Mouse (Mus musculus): ENCODE measurements around the gene Capzb. TPM values are rescaled to one million over a fixed set of nuclear protein-coding genes. Genes with fewer than 3 reads are reported as not detected.

The Capzb gene
- polyA plus RNA-seq, 1 experiment from 2014 or later: 250 TPM

GRCm38 (mm10) chr4:139175061-139175971 is 17.4 kb upstream of the Capzb start:
- Histone ChIP-seq H3K4me1 (ENCODE audit: control insufficient read depth, insufficient read depth, low read length) (no peaks in the 10 kb centered on the region), H3K27me3 (ENCODE audit: control insufficient read depth, insufficient read depth, low read length) (no peaks in the 10 kb centered on the region), H3K9me3 (ENCODE audit: control insufficient read depth, low read length) (no peaks in the 10 kb centered on the region), H3K27ac (replicated peaks; ENCODE audit: low read depth, low read length) (no peak overlapping the region), H3K4me2 (ENCODE audit: low read length) (no peak overlapping the region), H3K36me3 (ENCODE audit: control insufficient read depth, insufficient read depth, low read length) (no peaks in the 10 kb centered on the region), H3K9ac (replicated peaks; ENCODE audit: low read length) (no peak overlapping the region), H3K4me3 (replicated peaks; ENCODE audit: low read depth, low read length) (no peak overlapping the region)
- DNase-seq (peak; percentile 26), ATAC-seq (ENCODE audit: low FRiP score, low TSS enrichment) (no peak)
- WGBS: 64% methylated on average over 20 of the region's 20 CpGs

- H3K4me2 ChIP-seq (ENCODE audit: low read length): no peak overlapping the region
- ATAC-seq (ENCODE audit: low FRiP score, low TSS enrichment) (no peak), DNase-seq (no peak)
- 77% methylated on average over 6 of the region's 6 CpGs for WGBS
- no peaks in the 10 kb centered on the region for H3K27me3 ChIP-seq (ENCODE audit: control insufficient read depth, insufficient read depth, low read length)
- no peak overlapping the region for H3K4me3 ChIP-seq (replicated peaks; ENCODE audit: low read depth, low read length)
- no peaks in the 10 kb centered on the region for H3K36me3 ChIP-seq (ENCODE audit: control insufficient read depth, insufficient read depth, low read length)
- H3K9me3 ChIP-seq (ENCODE audit: control insufficient read depth, low read length): no peaks in the 10 kb centered on the region
- no peak overlapping the region for H3K9ac ChIP-seq (replicated peaks; ENCODE audit: low read length)
- no peaks in the 10 kb centered on the region for H3K4me1 ChIP-seq (ENCODE audit: control insufficient read depth, insufficient read depth, low read length)
- no peak overlapping the region for H3K27ac ChIP-seq (replicated peaks; ENCODE audit: low read depth, low read length)
These were observed 16.7 kb upstream of the Capzb start for GRCm38 (mm10) chr4:139176023-139176422.

- DNase-seq: no peak
- no peaks in the 10 kb centered on the region for H3K36me3 ChIP-seq (ENCODE audit: control insufficient read depth, insufficient read depth, low read length)
- H3K4me3 ChIP-seq (replicated peaks; ENCODE audit: low read depth, low read length): no peak overlapping the region
- no peaks in the 10 kb centered on the region for H3K27me3 ChIP-seq (ENCODE audit: control insufficient read depth, insufficient read depth, low read length)
- WGBS: 91% methylated on average over 3 of the region's 3 CpGs
- no peak overlapping the region for H3K4me2 ChIP-seq (ENCODE audit: low read length)
- H3K27ac ChIP-seq (replicated peaks; ENCODE audit: low read depth, low read length): no peak overlapping the region
- H3K9ac ChIP-seq (replicated peaks; ENCODE audit: low read length): no peak overlapping the region
- H3K9me3 ChIP-seq (ENCODE audit: control insufficient read depth, low read length): no peaks in the 10 kb centered on the region
- no peak for ATAC-seq (ENCODE audit: low FRiP score, low TSS enrichment)
- no peaks in the 10 kb centered on the region for H3K4me1 ChIP-seq (ENCODE audit: control insufficient read depth, insufficient read depth, low read length)
These were observed 14.8 kb upstream of the Capzb start for GRCm38 (mm10) chr4:139177921-139178320.

- Histone ChIP-seq H3K4me1 (ENCODE audit: control insufficient read depth, insufficient read depth, low read length) (no peaks in the 10 kb centered on the region), H3K27ac (replicated peaks; ENCODE audit: low read depth, low read length) (no peak overlapping the region), H3K36me3 (ENCODE audit: control insufficient read depth, insufficient read depth, low read length) (no peaks in the 10 kb centered on the region), H3K9me3 (ENCODE audit: control insufficient read depth, low read length) (no peaks in the 10 kb centered on the region), H3K9ac (replicated peaks; ENCODE audit: low read length) (no peak overlapping the region), H3K4me2 (ENCODE audit: low read length) (no peak overlapping the region), H3K27me3 (ENCODE audit: control insufficient read depth, insufficient read depth, low read length) (no peaks in the 10 kb centered on the region), H3K4me3 (replicated peaks; ENCODE audit: low read depth, low read length) (no peak overlapping the region)
- no peak for ATAC-seq (ENCODE audit: low FRiP score, low TSS enrichment)
- WGBS: 99% methylated on average over 11 of the region's 11 CpGs
- DNase-seq: no peak
These were observed 14.3 kb upstream of the Capzb start for GRCm38 (mm10) chr4:139178377-139178776.

GRCm38 (mm10) chr4:139179218-139179617 is 13.5 kb upstream of the Capzb start:
- H3K4me2 ChIP-seq (ENCODE audit: low read length): no peak overlapping the region
- H3K4me3 ChIP-seq (replicated peaks; ENCODE audit: low read depth, low read length): no peak overlapping the region
- WGBS: 64% methylated on average over 2 of the region's 2 CpGs
- H3K27ac ChIP-seq (replicated peaks; ENCODE audit: low read depth, low read length): no peak overlapping the region
- H3K27me3 ChIP-seq (ENCODE audit: control insufficient read depth, insufficient read depth, low read length): no peaks in the 10 kb centered on the region
- H3K9ac ChIP-seq (replicated peaks; ENCODE audit: low read length): no peak overlapping the region
- no peaks in the 10 kb centered on the region for H3K4me1 ChIP-seq (ENCODE audit: control insufficient read depth, insufficient read depth, low read length)
- DNase-seq (no peak), ATAC-seq (ENCODE audit: low FRiP score, low TSS enrichment) (no peak)
- H3K36me3 ChIP-seq (ENCODE audit: control insufficient read depth, insufficient read depth, low read length): no peaks in the 10 kb centered on the region
- H3K9me3 ChIP-seq (ENCODE audit: control insufficient read depth, low read length): no peaks in the 10 kb centered on the region

- H3K36me3 ChIP-seq (ENCODE audit: control insufficient read depth, insufficient read depth, low read length): no peaks in the 10 kb centered on the region
- WGBS: 87% methylated on average over 17 of the region's 17 CpGs
- DNase-seq (no peak), ATAC-seq (ENCODE audit: low FRiP score, low TSS enrichment) (no peak)
- no peak overlapping the region for H3K4me2 ChIP-seq (ENCODE audit: low read length)
- no peaks in the 10 kb centered on the region for H3K27me3 ChIP-seq (ENCODE audit: control insufficient read depth, insufficient read depth, low read length)
- H3K9me3 ChIP-seq (ENCODE audit: control insufficient read depth, low read length): no peaks in the 10 kb centered on the region
- no peak overlapping the region for H3K27ac ChIP-seq (replicated peaks; ENCODE audit: low read depth, low read length)
- H3K9ac ChIP-seq (replicated peaks; ENCODE audit: low read length): no peak overlapping the region
- no peak overlapping the region for H3K4me3 ChIP-seq (replicated peaks; ENCODE audit: low read depth, low read length)
- H3K4me1 ChIP-seq (ENCODE audit: control insufficient read depth, insufficient read depth, low read length): no peaks in the 10 kb centered on the region
These were observed 12.7 kb upstream of the Capzb start for GRCm38 (mm10) chr4:139179731-139180625.

DNA sequence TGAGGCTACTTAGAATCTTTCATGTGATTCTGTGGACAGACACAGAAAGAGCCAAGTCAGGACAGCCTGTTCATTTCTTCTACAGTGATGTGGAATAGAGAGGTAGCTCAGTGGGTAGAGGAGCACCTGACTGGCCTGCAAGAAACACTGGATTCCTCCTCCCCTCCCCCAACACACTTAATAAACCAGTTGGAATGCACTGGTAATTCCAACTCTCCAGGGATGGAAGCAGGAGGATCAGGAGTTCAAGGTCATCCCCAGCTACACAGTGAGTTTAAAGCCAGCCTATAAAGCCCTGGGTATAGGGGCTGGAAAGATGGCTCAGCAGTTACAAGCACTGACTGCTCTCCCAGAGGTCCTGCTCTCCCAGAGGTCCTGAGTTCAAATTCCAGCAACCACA is 10.2 kb upstream of the Capzb start:
- no peaks in the 10 kb centered on the region for H3K4me1 ChIP-seq (ENCODE audit: control insufficient read depth, insufficient read depth, low read length)
- H3K9me3 ChIP-seq (ENCODE audit: control insufficient read depth, low read length): no peaks in the 10 kb centered on the region

DNA sequence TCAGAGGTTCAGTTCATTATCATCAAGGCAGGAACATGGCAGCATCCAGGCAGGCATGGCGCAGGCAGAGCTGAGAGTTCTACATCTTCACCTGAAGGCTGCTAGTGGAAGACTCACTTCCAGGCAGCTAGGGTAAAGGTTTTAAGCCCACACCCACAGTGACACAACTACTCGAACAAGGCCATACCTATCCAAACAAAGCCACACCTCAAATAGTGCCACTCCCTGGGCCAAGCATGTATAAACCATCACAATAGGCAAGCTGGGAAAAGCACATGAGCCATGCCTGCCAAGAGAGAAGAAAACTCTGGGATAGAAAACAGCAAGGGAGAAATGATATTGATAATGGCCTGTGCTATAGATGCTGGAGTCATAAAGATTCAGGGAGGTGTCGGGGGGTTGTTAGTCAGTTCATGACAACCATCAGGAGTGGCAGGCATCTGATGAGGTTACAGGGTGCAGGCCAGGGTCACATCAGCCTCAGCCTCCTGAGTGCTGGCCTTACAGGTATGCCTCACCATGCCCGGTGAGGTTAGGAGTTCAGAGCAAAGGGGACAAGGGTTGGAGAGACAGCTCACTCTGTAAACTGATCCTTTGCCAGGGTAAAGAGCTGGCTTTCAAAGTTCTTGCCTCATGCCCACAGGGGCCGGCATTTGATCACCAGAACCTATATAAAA is 6.8 kb upstream of the Capzb start:
- Histone ChIP-seq H3K9me3 (ENCODE audit: control insufficient read depth, low read length) (no peaks in the 10 kb centered on the region), H3K9ac (replicated peaks; ENCODE audit: low read length) (no peak overlapping the region), H3K4me3 (replicated peaks; ENCODE audit: low read depth, low read length) (no peak overlapping the region), H3K36me3 (ENCODE audit: control insufficient read depth, insufficient read depth, low read length) (no peaks in the 10 kb centered on the region), H3K4me2 (ENCODE audit: low read length) (no peak overlapping the region), H3K4me1 (ENCODE audit: control insufficient read depth, insufficient read depth, low read length) (no peaks in the 10 kb centered on the region), H3K27ac (replicated peaks; ENCODE audit: low read depth, low read length) (no peak overlapping the region), H3K27me3 (ENCODE audit: control insufficient read depth, insufficient read depth, low read length) (no peaks in the 10 kb centered on the region)
- WGBS: 92% methylated on average over 5 of the region's 5 CpGs
- no peak for ATAC-seq (ENCODE audit: low FRiP score, low TSS enrichment)
- DNase-seq: no peak

More for the DNA sequence above, 10.2 kb upstream of the Capzb start:
- Histone ChIP-seq H3K9ac (replicated peaks; ENCODE audit: low read length) (no peak overlapping the region), H3K36me3 (ENCODE audit: control insufficient read depth, insufficient read depth, low read length) (no peaks in the 10 kb centered on the region), H3K4me2 (ENCODE audit: low read length) (no peak overlapping the region), H3K4me3 (replicated peaks; ENCODE audit: low read depth, low read length) (no peak overlapping the region), H3K27ac (replicated peaks; ENCODE audit: low read depth, low read length) (no peak overlapping the region), H3K27me3 (ENCODE audit: control insufficient read depth, insufficient read depth, low read length) (no peaks in the 10 kb centered on the region)
- ATAC-seq (ENCODE audit: low FRiP score, low TSS enrichment) (no peak), DNase-seq (no peak)
